In genomic region chr5:88111430-88111829, GRCm38 (mm10) we compare ENCODE assay signal across 29 mouse cellular contexts. TPM values are rescaled to one million over a fixed set of nuclear protein-coding genes. Genes with fewer than 3 reads are reported as not detected.
DNase-seq lines count a peak whose midpoint lies in the region; TF ChIP-seq lines count a peak whose summit lies in the region.
"Had no signal": no experiment of that assay in that cellular context is flagged by ENCODE, and none has a peak within 500 bp of the region (broad histone marks: within the 10 kb centered on the region; RNA-seq: fewer than 3 reads in every experiment).

Gene Gm11116, minus strand, starts transcription at chr5:88111530.

- no peak for TF ChIP-seq POLR2A in ES-Bruce4 (IDR thresholded peaks at IDR 0.05; ENCODE audit: insufficient read depth, low read length)

- H3K4me1 ChIP-seq in E14TG2a.4 (replicated peaks; ENCODE audit: low read depth, low read length), result no peaks in the 10 kb centered on the region
- H3K4me1 ChIP-seq in ES-Bruce4 (ENCODE audit: control insufficient read depth, insufficient read depth, low read length), result no peaks in the 10 kb centered on the region
- no peaks in the 10 kb centered on the region for H3K4me1 ChIP-seq in ES-E14 (ENCODE audit: control insufficient read depth in 2 of 2, insufficient read depth in 2 of 2, low read length in 2 of 2, poor library complexity in 1 of 2)

- intact Hi-C loops in left cerebral cortex, adult 2 months (cut with DNase I), result loop anchor here (10.0 kb wide), 1 partner anchor 233 kb away; no protein-coding TSS in a partner anchor

- TF ChIP-seq CTCF in E14TG2a.4 (conservative IDR thresholded peaks at IDR 0.05; ENCODE audit: low read length) (no peak), ES-Bruce4 (IDR thresholded peaks at IDR 0.05; ENCODE audit: low read depth, low read length) (no peak)
- no peak for TF ChIP-seq CTCF in left cerebral cortex, adult 2 months (IDR thresholded peaks at IDR 0.05)

- in situ Hi-C loops in ES-E14 (cut with MboI; ENCODE audit: low sequenced_read_pairs in 2 of 2, unreplicated experiment in 2 of 2), result no loop called here

- TF ChIP-seq EP300 in ES-Bruce4 (IDR thresholded peaks at IDR 0.05; ENCODE audit: insufficient read depth, low read depth, low read length), result no peak

- H3K36me3 ChIP-seq in E14TG2a.4 (ENCODE audit: insufficient read depth, low read length) (no peaks in the 10 kb centered on the region), ES-Bruce4 (ENCODE audit: control insufficient read depth, insufficient read depth, low read length, poor library complexity, severe bottlenecking) (no peaks in the 10 kb centered on the region), ES-E14 (ENCODE audit: control insufficient read depth, insufficient read depth, low read length, poor library complexity, severe bottlenecking) (no peaks in the 10 kb centered on the region)
- H3K36me3 ChIP-seq: G1E had no signal

- no peak for DNase-seq in ES-E14 (ENCODE audit: low read depth, low spot score)
- no peak for DNase-seq in left cerebral cortex, adult 2 months (ENCODE audit: extremely low spot score in 1 of 2, low spot score in 2 of 2)
- DNase-seq in embryo, embryonic 10.5 days (ENCODE audit: low spot score), result no peak
- no peak for DNase-seq in urinary bladder, postnatal 10 days (ENCODE audit: low spot score)
- DNase-seq: adrenal gland, adult 2 months; adrenal gland, adult 8-10 months; adrenal gland, postnatal 10 days; adrenal gland, postnatal 14 days; adrenal gland, postnatal 25 days; adrenal gland, postnatal 36 days; B cell, adult 2 months; cerebellum, adult 11 months; cerebellum, adult 11-12 months; cerebellum, adult 18-20 months; cerebellum, adult 2 months; cerebellum, adult 8-10 months; cerebellum, adult 9-10 months had no signal

- H3K4me3 ChIP-seq in E14TG2a.4 (replicated peaks; ENCODE audit: low read length) (peak within 1 kb of the TSS; percentile 76), ES-Bruce4 (ENCODE audit: low read depth, low read length) (peak within 1 kb of the TSS; percentile 79), ES-E14 (ENCODE audit: insufficient read depth in 1 of 2, low read depth in 1 of 2, low read length in 2 of 2, poor library complexity in 1 of 2, severe bottlenecking in 1 of 2) (peak within 1 kb of the TSS; percentile 60 to 68)
- no peak within 1 kb of the TSS for H3K4me3 ChIP-seq in left cerebral cortex, adult 2 months

- H3K27me3 ChIP-seq in E14TG2a.4 (ENCODE audit: insufficient read depth, low read length) (no peaks in the 10 kb centered on the region), ES-Bruce4 (ENCODE audit: control insufficient read depth, insufficient read depth, low read length, poor library complexity, severe bottlenecking) (no peaks in the 10 kb centered on the region)
- H3K27me3 ChIP-seq: CH12.LX, Patski had no signal

- H3K9ac ChIP-seq in ES-Bruce4 (ENCODE audit: low read depth, poor library complexity, severe bottlenecking) (peak within 1 kb of the TSS; percentile 62), ES-E14 (ENCODE audit: insufficient read depth, low read depth, low read length, poor library complexity, severe bottlenecking) (peak within 1 kb of the TSS; percentile 59)

- H3K27ac ChIP-seq in ES-Bruce4 (ENCODE audit: insufficient read depth, low read length) (no peak within 1 kb of the TSS), ES-E14 (ENCODE audit: insufficient read depth, low read depth, low read length, poor library complexity, severe bottlenecking) (no peak within 1 kb of the TSS)
- H3K27ac ChIP-seq in left cerebral cortex, adult 2 months, result no peak within 1 kb of the TSS

- H3K9me3 ChIP-seq in E14TG2a.4 (ENCODE audit: low read length) (no peaks in the 10 kb centered on the region), ES-Bruce4 (replicated peaks; ENCODE audit: control insufficient read depth, insufficient read depth, low read length, poor library complexity, severe bottlenecking) (no peaks in the 10 kb centered on the region), ES-E14 (ENCODE audit: control insufficient read depth, insufficient read depth, low read depth, low read length) (no peaks in the 10 kb centered on the region)
- H3K9me3 ChIP-seq: G1E had no signal

TF ChIP-seq in ES-E14, 5 proteins besides CTCF, POLR2A, EP300 and RAD21:
- TF ChIP-seq MAFK (IDR thresholded peaks at IDR 0.05; ENCODE audit: insufficient read depth, low read depth, low read length), result no peak
- TF ChIP-seq ZC3H11A (IDR thresholded peaks at IDR 0.05; ENCODE audit: borderline replicate concordance, low read depth, low read length), result no peak
- TF ChIP-seq ZNF384 (IDR thresholded peaks at IDR 0.05; ENCODE audit: low read depth, low read length), result no peak
- no peak for TF ChIP-seq HCFC1 (IDR thresholded peaks at IDR 0.05; ENCODE audit: borderline replicate concordance, insufficient read depth, low read length)
- no peak for TF ChIP-seq CHD2 (IDR thresholded peaks at IDR 0.05; ENCODE audit: low read depth, low read length)

RNA-seq across cellular contexts. Expression of gene Gm11116, which starts in this region (rescaled TPM):
- polyA plus RNA-seq in ES-Bruce4 (2011; ENCODE audit: insufficient read depth, insufficient read length, low read depth, missing spikeins), result not detected in 2 replicates
- total RNA-seq in ES-E14 (2012; rRNA removed), result not detected in 2 replicates
- total RNA-seq in left cerebral cortex, adult 2 months (2021), result not detected
- total RNA-seq: adrenal gland, adult 18-20 months; adrenal gland, adult 2 months; adrenal gland, adult 8-10 months; adrenal gland, postnatal 10 days; adrenal gland, postnatal 14 days; adrenal gland, postnatal 25 days; adrenal gland, postnatal 36 days; adrenal gland, postnatal 4 days; CH12.LX; G1E; MEL had no signal
- polyA plus RNA-seq: activated CD4-positive, CD25-positive, alpha-beta regulatory T cell, adult 4 months; adrenal gland, adult 2 months; brain, embryonic 14.5 days; C2C12; CD4-positive, CD25-positive, alpha-beta regulatory T cell, adult 4 months; cerebellum, adult 2 months; G1E; Patski had no signal
